Mouse (Mus musculus): ENCODE measurements around the gene Hist1h2ad. TPM values are rescaled to one million over a fixed set of nuclear protein-coding genes. Genes with fewer than 3 reads are reported as not detected.

The Hist1h2ad gene
- polyA plus RNA-seq, 2 experiments from 2014 or later = 0.96 TPM; not detected in 1

- peak; percentile 38 for ATAC-seq
Measured at GRCm38 (mm10) chr13:23622175-23622671, 48.0 kb downstream of the Hist1h2ad start, which contains the start of gene Hist1h1e. Gene Hist1h1e (minus strand): TSS chr13:23622558.

DNA sequence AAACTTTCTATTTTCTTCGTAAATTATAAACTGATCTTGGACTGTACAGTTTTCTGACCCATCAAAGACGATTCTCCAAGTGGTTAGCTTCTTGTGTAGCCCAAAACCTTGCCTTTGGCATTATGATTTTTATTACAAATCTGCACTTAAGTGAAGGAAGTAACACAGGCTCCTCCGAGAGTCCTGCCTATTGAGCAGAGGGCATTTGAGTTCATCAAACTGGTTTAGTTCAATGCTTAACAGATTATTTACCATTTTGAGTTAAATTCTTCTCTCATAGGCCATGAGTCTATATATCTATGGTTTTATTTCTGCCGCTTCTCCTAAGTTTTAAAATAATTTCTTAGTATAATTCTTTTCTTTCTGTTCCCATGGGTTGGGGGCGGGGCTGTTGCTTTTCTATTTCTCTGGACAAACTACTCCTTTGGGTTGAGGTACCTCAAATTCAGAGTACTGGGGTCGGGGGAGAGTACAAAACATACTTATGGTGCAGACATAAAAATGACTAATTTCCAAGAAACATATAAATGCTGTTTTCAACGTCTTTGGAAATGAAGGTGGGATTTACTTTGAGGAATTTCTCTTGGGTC lies 48.8 kb downstream of the Hist1h2ad start:
- ATAC-seq = no peak

Other genes starting within 250 kb of the Hist1h2ad start
- 10 to 100 TPM; 29.6 to 34.2 TPM for gene Zfp322a, start 205.2 kb upstream of the Hist1h2ad start, polyA plus RNA-seq (2017; shearing (Covaris generic))
- gene Abt1, start 150.5 kb upstream of the Hist1h2ad start, polyA plus RNA-seq (2017; shearing (Covaris generic)) = 10 to 100 TPM; 12.4 to 14.5 TPM
- gene Btn1a1, start 108.5 kb upstream of the Hist1h2ad start, polyA plus RNA-seq (2017; shearing (Covaris generic)) = not detected
- not detected for gene Btn2a2, start 85.5 kb upstream of the Hist1h2ad start, polyA plus RNA-seq (2017; shearing (Covaris generic))
- 10 to 100 TPM in 1 of 2 experiments, 1 to 10 TPM in 1; 9.5 to 10.8 TPM for gene Hist1h4h, start 43.3 kb upstream of the Hist1h2ad start, polyA plus RNA-seq (2017; shearing (Covaris generic))
- gene Hist1h2af, start 40.5 kb upstream of the Hist1h2ad start, polyA plus RNA-seq (2017; shearing (Covaris generic)) = 1 to 10 TPM in 1 of 2 experiments, not detected in 1; 2.7 TPM
- not detected for gene Hist1h3g, start 39.0 kb upstream of the Hist1h2ad start, polyA plus RNA-seq (2017; shearing (Covaris generic))
- gene Hist1h2bh, start 31.0 kb upstream of the Hist1h2ad start, polyA plus RNA-seq (2017; shearing (Covaris generic)) = under 1 TPM; 0.41 to 0.66 TPM
- gene Hist1h3f, start 30.3 kb upstream of the Hist1h2ad start, polyA plus RNA-seq (2017; shearing (Covaris generic)) = not detected
- 1 to 10 TPM in 1 of 2 experiments, not detected in 1; 1.1 TPM for gene Hist1h4f, start 22.7 kb upstream of the Hist1h2ad start, polyA plus RNA-seq (2017; shearing (Covaris generic))
- under 1 TPM; 0.18 to 0.35 TPM for gene Hist1h1d, start 21.1 kb upstream of the Hist1h2ad start, polyA plus RNA-seq (2017; shearing (Covaris generic))
- 1 to 10 TPM; 2.2 to 4.1 TPM for gene Hist1h3e, start 12.0 kb upstream of the Hist1h2ad start, polyA plus RNA-seq (2017; shearing (Covaris generic))
- 10 to 100 TPM; 12.3 to 17.6 TPM for gene Hist1h2ae, start 3.2 kb upstream of the Hist1h2ad start, polyA plus RNA-seq (2017; shearing (Covaris generic))
- 1 to 10 TPM; 8.0 to 8.6 TPM for gene Hist1h2bg, start 3.0 kb upstream of the Hist1h2ad start, polyA plus RNA-seq (2017; shearing (Covaris generic))
- gene Hist1h2bf, start 185 bp upstream of the Hist1h2ad start, polyA plus RNA-seq (2017; shearing (Covaris generic)) = not detected
- not detected for gene Hist1h3d, start 1.4 kb downstream of the Hist1h2ad start, polyA plus RNA-seq (2017; shearing (Covaris generic))
- gene Hist1h4d, start 7.2 kb downstream of the Hist1h2ad start, polyA plus RNA-seq (2017; shearing (Covaris generic)) = 10 to 100 TPM; 20.2 to 22.9 TPM
- 1 to 10 TPM; 3.3 to 4.0 TPM for gene Hist1h2be, start 46.7 kb downstream of the Hist1h2ad start, polyA plus RNA-seq (2017; shearing (Covaris generic))
- 10 to 100 TPM; 10.6 to 11.3 TPM for gene Hist1h1e, start 48.2 kb downstream of the Hist1h2ad start, polyA plus RNA-seq (2017; shearing (Covaris generic))
- gene Hist1h2ac, start 109.6 kb downstream of the Hist1h2ad start, polyA plus RNA-seq (2017; shearing (Covaris generic)) = under 1 TPM; 0.51 to 0.74 TPM
- 1 to 10 TPM; 4.0 to 4.2 TPM for gene Hist1h2bc, start 109.8 kb downstream of the Hist1h2ad start, polyA plus RNA-seq (2017; shearing (Covaris generic))
- not detected for gene Hist1h1t, start 121.4 kb downstream of the Hist1h2ad start, polyA plus RNA-seq (2017; shearing (Covaris generic))
- 1 to 10 TPM; 8.7 to 9.4 TPM for gene Hist1h4c, start 124.1 kb downstream of the Hist1h2ad start, polyA plus RNA-seq (2017; shearing (Covaris generic))
- under 1 TPM; 0.57 to 0.69 TPM for gene Hfe, start 136.5 kb downstream of the Hist1h2ad start, polyA plus RNA-seq (2017; shearing (Covaris generic))
- 10 to 100 TPM in 1 of 2 experiments, 1 to 10 TPM in 1; 8.9 to 10.5 TPM for gene Hist1h1c, start 164.4 kb downstream of the Hist1h2ad start, polyA plus RNA-seq (2017; shearing (Covaris generic))
- 1 to 10 TPM in 1 of 2 experiments, not detected in 1; 1.3 TPM for gene Hist1h3c, start 171.2 kb downstream of the Hist1h2ad start, polyA plus RNA-seq (2017; shearing (Covaris generic))
- gene Hist1h2bb, start 172.4 kb downstream of the Hist1h2ad start, polyA plus RNA-seq (2017; shearing (Covaris generic)) = 1 to 10 TPM in 1 of 2 experiments, not detected in 1; 2.9 TPM
- gene Hist1h2ab, start 176.7 kb downstream of the Hist1h2ad start, polyA plus RNA-seq (2017; shearing (Covaris generic)) = 1 to 10 TPM; 2.8 to 8.2 TPM
- not detected for gene Hist1h3b, start 177.9 kb downstream of the Hist1h2ad start, polyA plus RNA-seq (2017; shearing (Covaris generic))
- 1 to 10 TPM in 1 of 2 experiments, not detected in 1; 5.4 TPM for gene Hist1h4b, start 182.6 kb downstream of the Hist1h2ad start, polyA plus RNA-seq (2017; shearing (Covaris generic))
- not detected for gene Hist1h4a, start 186.8 kb downstream of the Hist1h2ad start, polyA plus RNA-seq (2017; shearing (Covaris generic))
- 1 to 10 TPM in 1 of 2 experiments, not detected in 1; 1.8 TPM for gene Hist1h3a, start 188.0 kb downstream of the Hist1h2ad start, polyA plus RNA-seq (2017; shearing (Covaris generic))
- gene Hist1h1a, start 189.3 kb downstream of the Hist1h2ad start, polyA plus RNA-seq (2017; shearing (Covaris generic)) = 1 to 10 TPM; 2.6 to 3.4 TPM
- not detected for gene Trim38, start 195.5 kb downstream of the Hist1h2ad start, polyA plus RNA-seq (2017; shearing (Covaris generic))
- gene Slc17a2, start 232.6 kb downstream of the Hist1h2ad start, polyA plus RNA-seq (2017; shearing (Covaris generic)) = not detected

Data from CD4-positive, CD25-positive, alpha-beta regulatory T cell, adult 4 months (primary cell).